Mouse (Mus musculus) adrenal gland, postnatal 4 days (tissue): ENCODE data around the gene Gm47996. TPM values are rescaled to one million over a fixed set of nuclear protein-coding genes. Genes with fewer than 3 reads are reported as not detected.
"Not testable (repeated sequence)": the region's sequence is repeated elsewhere in the genome, so short reads cannot be mapped to it uniquely, and the experiment has no call there.

Experiments
- DNase-seq, 2 experiments: peaks; one replicate each; pipeline ENCODE4 v3.0.0; 2021 to 2022; ENCODE audit warnings: low spot score in 2 of 2, mixed read lengths in 2 of 2
- long read RNA-seq, 2 experiments: library from polyadenylated mRNA; stranded (forward); transcript quantifications; one replicate each; pipeline ENCODE4 v2.0.0; 2021
- total RNA-seq, 2 experiments: library from RNA; stranded (reverse); gene quantifications; 2 replicates each; pipeline ENCODE4 v1.2.3; 2021

Gm47996 gene
- not detected for total RNA-seq
- long read RNA-seq, experiment 1 = 0 reads
- long read RNA-seq, experiment 2 = 0 reads

- not testable (repeated sequence) for DNase-seq
Observed at GRCm38 (mm10) chr1:151209824-151210355, at the start of gene Gm47996. Gm47996 (plus strand) TSS chr1:151210131.

- DNase-seq = no peak
Observed at GRCm38 (mm10) chr1:151166031-151166430, 43.9 kb upstream of the Gm47996 start.

- no peak for DNase-seq
Observed at GRCm38 (mm10) chr1:151167297-151168047, 42.5 kb upstream of the Gm47996 start.

- no peak for DNase-seq
Observed at GRCm38 (mm10) chr1:151168637-151169036, 41.3 kb upstream of the Gm47996 start.

- no peak for DNase-seq
Observed at GRCm38 (mm10) chr1:151171572-151172461, 38.1 kb upstream of the Gm47996 start.

GRCm38 (mm10) chr1:151177030-151177936 lies 32.6 kb upstream of the Gm47996 start:
- DNase-seq = no peak

GRCm38 (mm10) chr1:151177937-151178271 lies 32.0 kb upstream of the Gm47996 start:
- DNase-seq = no peak

- DNase-seq = no peak
Observed at GRCm38 (mm10) chr1:151178505-151179083, 31.3 kb upstream of the Gm47996 start.

- no peak for DNase-seq
Observed at GRCm38 (mm10) chr1:151180167-151180566, 29.8 kb upstream of the Gm47996 start.

- not testable (repeated sequence) for DNase-seq
Observed at GRCm38 (mm10) chr1:151182266-151182665, 27.7 kb upstream of the Gm47996 start, which contains the start of gene Gm47985. Gm47985 (plus strand) TSS chr1:151182537.

GRCm38 (mm10) chr1:151186186-151186585 lies 23.7 kb upstream of the Gm47996 start:
- not testable (repeated sequence) for DNase-seq

- DNase-seq = not testable (repeated sequence)
Observed at GRCm38 (mm10) chr1:151186879-151187424, 23.0 kb upstream of the Gm47996 start.

GRCm38 (mm10) chr1:151188469-151188868 lies 21.5 kb upstream of the Gm47996 start:
- no peak for DNase-seq

GRCm38 (mm10) chr1:151192075-151192474 lies 17.9 kb upstream of the Gm47996 start, which contains the start of gene Gm8947:
Gm8947 (plus strand) TSS chr1:151192376.
- DNase-seq = not testable (repeated sequence)

GRCm38 (mm10) chr1:151192739-151193138 lies 17.2 kb upstream of the Gm47996 start:
- DNase-seq = not testable (repeated sequence)

GRCm38 (mm10) chr1:151195986-151196385 lies 13.9 kb upstream of the Gm47996 start:
- not testable (repeated sequence) for DNase-seq

- DNase-seq = not testable (repeated sequence)
Observed at GRCm38 (mm10) chr1:151196690-151197089, 13.2 kb upstream of the Gm47996 start.

- DNase-seq = not testable (repeated sequence)
Observed at GRCm38 (mm10) chr1:151198120-151198519, 11.8 kb upstream of the Gm47996 start, which contains the start of gene Gm47995. Gm47995 (plus strand) TSS chr1:151198448.

GRCm38 (mm10) chr1:151200620-151201019 lies 9.3 kb upstream of the Gm47996 start:
- not testable (repeated sequence) for DNase-seq

- DNase-seq = not testable (repeated sequence)
Observed at GRCm38 (mm10) chr1:151202771-151203170, 7.2 kb upstream of the Gm47996 start.
